Mouse (Mus musculus) embryo, embryonic 9.5 days (tissue): ENCODE data around the gene Usp46.

Source experiments
- DNase-seq: peaks from one replicate; pipeline ENCODE4 v3.0.0-alpha.2; 2017; ENCODE audit errors: extremely low spot score

Gene Usp46

GRCm38 (mm10) chr5:73955005-73955404 is 113.2 kb downstream of the Usp46 start:
- DNase-seq, result no peak

GRCm38 (mm10) chr5:73953066-73953614 is 115.1 kb downstream of the Usp46 start:
- DNase-seq, result no peak

- DNase-seq, result no peak
These were observed 116.6 kb downstream of the Usp46 start for GRCm38 (mm10) chr5:73951649-73952000.

- DNase-seq, result peak; percentile 34
These were observed 117.2 kb downstream of the Usp46 start for GRCm38 (mm10) chr5:73950809-73951648.
